Mouse (Mus musculus): ENCODE data around the gene Fem1a. TPM values are rescaled to one million over a fixed set of nuclear protein-coding genes. Genes with fewer than 3 reads are reported as not detected.
"Not testable (repeated sequence)": the region's sequence is repeated elsewhere in the genome, so short reads cannot be mapped to it uniquely, and the experiment has no call there.

Gene Fem1a
- polyA plus RNA-seq, 1 experiment, result 22.9 TPM

- H3K4me3 ChIP-seq (ENCODE audit: low read depth, low read length), result peak overlapping the region; percentile 62
- no peaks in the 10 kb centered on the region for H3K27me3 ChIP-seq (ENCODE audit: control insufficient read depth, insufficient read depth, low read length)
- peaks cover 21% of the 10 kb centered on the region for H3K36me3 ChIP-seq (ENCODE audit: control insufficient read depth, insufficient read depth, low read length)
- peak overlapping the region; percentile 93 for H3K27ac ChIP-seq (ENCODE audit: insufficient read depth, low read depth, low read length)
- WGBS, result under 1% methylated on average over 32 of the region's 32 CpGs
- H3K4me1 ChIP-seq (ENCODE audit: control insufficient read depth, insufficient read depth, insufficient read length, low read length), result peaks cover 19% of the 10 kb centered on the region
- peak; percentile 30; the same call in 1 of the 2 replicates for TF ChIP-seq POLR2A (IDR thresholded peaks at IDR 0.05; ENCODE audit: low read depth, low read length)
- TF ChIP-seq CTCF (IDR thresholded peaks at IDR 0.05; ENCODE audit: extremely low read depth, insufficient read length, insufficient replicate concordance, low read depth, low read length), result peak; percentile 95
These were observed 759 bp upstream of the Fem1a start for GRCm38 (mm10) chr17:56255863-56256238.

- no peak for TF ChIP-seq POLR2A (IDR thresholded peaks at IDR 0.05; ENCODE audit: low read depth, low read length)
- no peak for TF ChIP-seq CTCF (IDR thresholded peaks at IDR 0.05; ENCODE audit: extremely low read depth, insufficient read length, insufficient replicate concordance, low read depth, low read length)
- Histone ChIP-seq H3K4me1 (ENCODE audit: control insufficient read depth, insufficient read depth, insufficient read length, low read length) (peaks cover 17% of the 10 kb centered on the region), H3K27me3 (ENCODE audit: control insufficient read depth, insufficient read depth, low read length) (no peaks in the 10 kb centered on the region), H3K36me3 (ENCODE audit: control insufficient read depth, insufficient read depth, low read length) (peaks cover 32% of the 10 kb centered on the region), H3K27ac (ENCODE audit: insufficient read depth, low read depth, low read length) (peak overlapping the region; percentile 14), H3K4me3 (ENCODE audit: low read depth, low read length) (peak overlapping the region; percentile 66)
- WGBS, result 4% methylated on average over 58 of the region's 58 CpGs
These were observed 728 bp downstream of the Fem1a start for GRCm38 (mm10) chr17:56257181-56257894.

GRCm38 (mm10) chr17:56258269-56258668, 1.7 kb downstream of the Fem1a start:
- H3K27me3 ChIP-seq (ENCODE audit: control insufficient read depth, insufficient read depth, low read length); H3K27ac ChIP-seq (ENCODE audit: insufficient read depth, low read depth, low read length): not testable (repeated sequence)
- peak overlapping the region; percentile 66; the same call in 1 of the 2 replicates for H3K4me3 ChIP-seq (ENCODE audit: low read depth, low read length)
- H3K36me3 ChIP-seq (ENCODE audit: control insufficient read depth, insufficient read depth, low read length), result peaks cover 34% of the 10 kb centered on the region
- WGBS, result 87% methylated on average over 19 of the region's 19 CpGs
- peaks cover 17% of the 10 kb centered on the region for H3K4me1 ChIP-seq (ENCODE audit: control insufficient read depth, insufficient read depth, insufficient read length, low read length)

GRCm38 (mm10) chr17:56258812-56259211, 2.2 kb downstream of the Fem1a start:
- H3K27ac ChIP-seq (ENCODE audit: insufficient read depth, low read depth, low read length); H3K27me3 ChIP-seq (ENCODE audit: control insufficient read depth, insufficient read depth, low read length); H3K4me3 ChIP-seq (ENCODE audit: low read depth, low read length): not testable (repeated sequence)
- WGBS, result 59% methylated on average over 2 of the region's 2 CpGs
- H3K36me3 ChIP-seq (ENCODE audit: control insufficient read depth, insufficient read depth, low read length), result peaks cover 34% of the 10 kb centered on the region
- H3K4me1 ChIP-seq (ENCODE audit: control insufficient read depth, insufficient read depth, insufficient read length, low read length), result peaks cover 17% of the 10 kb centered on the region

- Histone ChIP-seq H3K36me3 (ENCODE audit: control insufficient read depth, insufficient read depth, low read length) (peaks cover 34% of the 10 kb centered on the region), H3K27me3 (ENCODE audit: control insufficient read depth, insufficient read depth, low read length) (no peaks in the 10 kb centered on the region), H3K4me3 (ENCODE audit: low read depth, low read length) (0 out of 2 replicates have a peak overlapping the region, but pooled peaks have one; percentile 3), H3K4me1 (ENCODE audit: control insufficient read depth, insufficient read depth, insufficient read length, low read length) (peaks cover 17% of the 10 kb centered on the region), H3K27ac (ENCODE audit: insufficient read depth, low read depth, low read length) (no peak overlapping the region)
- WGBS, result 77% methylated on average over 10 of the region's 10 CpGs
- no peak for TF ChIP-seq CTCF (IDR thresholded peaks at IDR 0.05; ENCODE audit: extremely low read depth, insufficient read length, insufficient replicate concordance, low read depth, low read length)
- TF ChIP-seq POLR2A (IDR thresholded peaks at IDR 0.05; ENCODE audit: low read depth, low read length), result no peak
These were observed 2.9 kb downstream of the Fem1a start for GRCm38 (mm10) chr17:56259301-56260037.

GRCm38 (mm10) chr17:56261166-56261565, 4.6 kb downstream of the Fem1a start:
- Histone ChIP-seq H3K27me3 (ENCODE audit: control insufficient read depth, insufficient read depth, low read length) (no peaks in the 10 kb centered on the region), H3K4me3 (ENCODE audit: low read depth, low read length) (no peak overlapping the region), H3K4me1 (ENCODE audit: control insufficient read depth, insufficient read depth, insufficient read length, low read length) (peaks cover 25% of the 10 kb centered on the region), H3K36me3 (ENCODE audit: control insufficient read depth, insufficient read depth, low read length) (peaks cover 34% of the 10 kb centered on the region), H3K27ac (ENCODE audit: insufficient read depth, low read depth, low read length) (no peak overlapping the region)
- TF ChIP-seq CTCF (IDR thresholded peaks at IDR 0.05; ENCODE audit: extremely low read depth, insufficient read length, insufficient replicate concordance, low read depth, low read length), result no peak
- TF ChIP-seq POLR2A (IDR thresholded peaks at IDR 0.05; ENCODE audit: low read depth, low read length), result no peak
- 34% methylated on average over 3 of the region's 3 CpGs for WGBS

GRCm38 (mm10) chr17:56262645-56263094, 6.1 kb downstream of the Fem1a start:
- TF ChIP-seq CTCF (IDR thresholded peaks at IDR 0.05; ENCODE audit: extremely low read depth, insufficient read length, insufficient replicate concordance, low read depth, low read length), result peak; percentile 5; the same call in 1 of the 2 replicates
- TF ChIP-seq POLR2A (IDR thresholded peaks at IDR 0.05; ENCODE audit: low read depth, low read length), result no peak

More at GRCm38 (mm10) chr17:56262645-56263094, 6.1 kb downstream of the Fem1a start:
- 67% methylated on average over 3 of the region's 3 CpGs for WGBS
- Histone ChIP-seq H3K27ac (ENCODE audit: insufficient read depth, low read depth, low read length) (no peak overlapping the region), H3K4me1 (ENCODE audit: control insufficient read depth, insufficient read depth, insufficient read length, low read length) (peaks cover 24% of the 10 kb centered on the region), H3K27me3 (ENCODE audit: control insufficient read depth, insufficient read depth, low read length) (no peaks in the 10 kb centered on the region), H3K36me3 (ENCODE audit: control insufficient read depth, insufficient read depth, low read length) (peaks cover 34% of the 10 kb centered on the region), H3K4me3 (ENCODE audit: low read depth, low read length) (no peak overlapping the region)
